Mouse (Mus musculus): Measurements from ENCODE around the gene Ppp3cb. TPM values are rescaled to one million over a fixed set of nuclear protein-coding genes. Genes with fewer than 3 reads are reported as not detected.

Ppp3cb gene
- polyA plus RNA-seq, 1 experiment from 2014 or later = 71.9 TPM

GRCm38 (mm10) chr14:20544467-20545411, 1.6 kb downstream of the Ppp3cb start:
- WGBS = 74% methylated on average over 7 of the region's 7 CpGs
- Histone ChIP-seq H3K36me3 (ENCODE audit: poor library complexity, severe bottlenecking) (peaks cover 18% of the 10 kb centered on the region), H3K4me3 (peak overlapping the region; percentile 94), H3K4me1 (peaks cover 30% of the 10 kb centered on the region), H3K9me3 (replicated peaks) (no peaks in the 10 kb centered on the region), H3K9ac (peak overlapping the region; percentile 97), H3K4me2 (peak overlapping the region; percentile 71), H3K27ac (no peak overlapping the region), H3K27me3 (no peaks in the 10 kb centered on the region)
- ATAC-seq = no peak

GRCm38 (mm10) chr14:20529643-20530042, 16.7 kb downstream of the Ppp3cb start:
- H3K9ac ChIP-seq = no peak overlapping the region
- 95% methylated on average over 4 of the region's 4 CpGs for WGBS
- no peak overlapping the region for H3K4me3 ChIP-seq
- H3K27me3 ChIP-seq = no peaks in the 10 kb centered on the region
- H3K4me1 ChIP-seq = no peaks in the 10 kb centered on the region
- no peak for ATAC-seq
- no peaks in the 10 kb centered on the region for H3K9me3 ChIP-seq (replicated peaks)
- 0 out of 2 replicates have a peak, but pooled peaks cover 4% of the 10 kb centered on the region for H3K36me3 ChIP-seq (ENCODE audit: poor library complexity, severe bottlenecking)
- H3K27ac ChIP-seq = no peak overlapping the region
- H3K4me2 ChIP-seq = no peak overlapping the region

- Histone ChIP-seq H3K9me3 (replicated peaks) (no peaks in the 10 kb centered on the region), H3K4me2 (no peak overlapping the region), H3K27me3 (no peaks in the 10 kb centered on the region), H3K27ac (no peak overlapping the region), H3K4me1 (no peaks in the 10 kb centered on the region), H3K9ac (no peak overlapping the region), H3K36me3 (ENCODE audit: poor library complexity, severe bottlenecking) (peaks cover 33% of the 10 kb centered on the region), H3K4me3 (no peak overlapping the region)
- ATAC-seq = no peak
- WGBS = 96% methylated on average over 2 of the region's 2 CpGs
Measured at GRCm38 (mm10) chr14:20520179-20520578, 26.2 kb downstream of the Ppp3cb start.

- H3K4me3 ChIP-seq = no peak overlapping the region
- H3K9me3 ChIP-seq (replicated peaks) = no peaks in the 10 kb centered on the region
- H3K27me3 ChIP-seq = no peaks in the 10 kb centered on the region
- no peak overlapping the region for H3K9ac ChIP-seq
- no peaks in the 10 kb centered on the region for H3K4me1 ChIP-seq
- ATAC-seq = no peak
- no peak overlapping the region for H3K4me2 ChIP-seq
- H3K36me3 ChIP-seq (ENCODE audit: poor library complexity, severe bottlenecking) = peaks cover 18% of the 10 kb centered on the region
- no peak overlapping the region for H3K27ac ChIP-seq
- 69% methylated on average over 2 of the region's 2 CpGs for WGBS
Measured at GRCm38 (mm10) chr14:20508424-20508823, 37.9 kb downstream of the Ppp3cb start.

GRCm38 (mm10) chr14:20502966-20503365, 43.4 kb downstream of the Ppp3cb start:
- no peaks in the 10 kb centered on the region for H3K9me3 ChIP-seq (replicated peaks)
- WGBS = 96% methylated on average over 10 of the region's 10 CpGs
- no peak for ATAC-seq
- no peak overlapping the region for H3K27ac ChIP-seq
- H3K36me3 ChIP-seq (ENCODE audit: poor library complexity, severe bottlenecking) = peaks cover 23% of the 10 kb centered on the region
- H3K4me1 ChIP-seq = no peaks in the 10 kb centered on the region
- H3K4me3 ChIP-seq = no peak overlapping the region
- H3K9ac ChIP-seq = no peak overlapping the region
- no peaks in the 10 kb centered on the region for H3K27me3 ChIP-seq
- no peak overlapping the region for H3K4me2 ChIP-seq

- Histone ChIP-seq H3K4me3 (no peak overlapping the region), H3K27ac (no peak overlapping the region), H3K27me3 (no peaks in the 10 kb centered on the region), H3K4me2 (no peak overlapping the region), H3K4me1 (no peaks in the 10 kb centered on the region), H3K36me3 (ENCODE audit: poor library complexity, severe bottlenecking) (peaks cover 42% of the 10 kb centered on the region), H3K9ac (no peak overlapping the region), H3K9me3 (replicated peaks) (no peaks in the 10 kb centered on the region)
- WGBS = 93% methylated on average over 3 of the region's 3 CpGs
- no peak for ATAC-seq
Measured at GRCm38 (mm10) chr14:20499982-20500381, 46.4 kb downstream of the Ppp3cb start.

- H3K27ac ChIP-seq = no peak within 1 kb of the TSS
- ATAC-seq = no peak
- no peak within 1 kb of the TSS for H3K4me3 ChIP-seq
- no peak within 1 kb of the TSS for H3K4me2 ChIP-seq
- H3K4me1 ChIP-seq = no peaks in the 10 kb centered on the region
- 59% methylated on average over 2 of the region's 2 CpGs for WGBS
- peaks cover 47% of the 10 kb centered on the region for H3K36me3 ChIP-seq (ENCODE audit: poor library complexity, severe bottlenecking)
- no peak within 1 kb of the TSS for H3K9ac ChIP-seq
- H3K27me3 ChIP-seq = no peaks in the 10 kb centered on the region
- H3K9me3 ChIP-seq (replicated peaks) = no peaks in the 10 kb centered on the region
Measured at GRCm38 (mm10) chr14:20496603-20497002, 49.8 kb downstream of the Ppp3cb start, which contains the start of gene Mss51. Mss51 (minus strand) TSS chr14:20496901.

- H3K4me1 ChIP-seq = no peaks in the 10 kb centered on the region
- H3K4me3 ChIP-seq = no peak overlapping the region
- ATAC-seq = no peak
- no peak overlapping the region for H3K4me2 ChIP-seq
- H3K27me3 ChIP-seq = no peaks in the 10 kb centered on the region
- no peaks in the 10 kb centered on the region for H3K9me3 ChIP-seq (replicated peaks)
- H3K9ac ChIP-seq = no peak overlapping the region
- peaks cover 40% of the 10 kb centered on the region for H3K36me3 ChIP-seq (ENCODE audit: poor library complexity, severe bottlenecking)
- whole genome bisulfite sequencing = 94% methylated on average over 5 of the region's 5 CpGs
- no peak overlapping the region for H3K27ac ChIP-seq
Measured at GRCm38 (mm10) chr14:20486031-20486430, 60.3 kb downstream of the Ppp3cb start.

GRCm38 (mm10) chr14:20482051-20482751, 64.2 kb downstream of the Ppp3cb start:
- H3K9ac ChIP-seq = no peak overlapping the region
- ATAC-seq = no peak
- 0 out of 2 replicates have a peak, but pooled peaks cover 3% of the 10 kb centered on the region for H3K4me1 ChIP-seq
- no peaks in the 10 kb centered on the region for H3K9me3 ChIP-seq (replicated peaks)
- no peak overlapping the region for H3K27ac ChIP-seq
- H3K27me3 ChIP-seq = no peaks in the 10 kb centered on the region; the same call in 1 of the 2 replicates
- H3K4me3 ChIP-seq = no peak overlapping the region
- 88% methylated on average over 7 of the region's 7 CpGs for WGBS
- H3K36me3 ChIP-seq (ENCODE audit: poor library complexity, severe bottlenecking) = peaks cover 26% of the 10 kb centered on the region
- H3K4me2 ChIP-seq = no peak overlapping the region

GRCm38 (mm10) chr14:20481211-20481610, 65.2 kb downstream of the Ppp3cb start:
- WGBS = 19% methylated on average over 5 of the region's 5 CpGs
- H3K27me3 ChIP-seq = no peaks in the 10 kb centered on the region; the same call in 1 of the 2 replicates
- H3K4me2 ChIP-seq = no peak overlapping the region
- 0 out of 2 replicates have a peak, but pooled peaks cover 3% of the 10 kb centered on the region for H3K4me1 ChIP-seq
- H3K9ac ChIP-seq = no peak overlapping the region
- H3K27ac ChIP-seq = no peak overlapping the region
- peaks cover 21% of the 10 kb centered on the region for H3K36me3 ChIP-seq (ENCODE audit: poor library complexity, severe bottlenecking)
- no peaks in the 10 kb centered on the region for H3K9me3 ChIP-seq (replicated peaks)
- no peak overlapping the region for H3K4me3 ChIP-seq
- ATAC-seq = no peak

GRCm38 (mm10) chr14:20480195-20480579, 66.2 kb downstream of the Ppp3cb start:
- no peak for ATAC-seq
- no peaks in the 10 kb centered on the region; the same call in 1 of the 2 replicates for H3K27me3 ChIP-seq
- peak overlapping the region; percentile 69 for H3K4me3 ChIP-seq
- WGBS = 60% methylated on average over 1 of the region's 1 CpGs
- no peaks in the 10 kb centered on the region for H3K9me3 ChIP-seq (replicated peaks)
- peak overlapping the region; percentile 90 for H3K4me2 ChIP-seq
- no peak overlapping the region for H3K27ac ChIP-seq
- peaks cover 17% of the 10 kb centered on the region for H3K36me3 ChIP-seq (ENCODE audit: poor library complexity, severe bottlenecking)
- H3K9ac ChIP-seq = no peak overlapping the region
- 0 out of 2 replicates have a peak, but pooled peaks cover 3% of the 10 kb centered on the region for H3K4me1 ChIP-seq

Data from forebrain, embryonic 13.5 days (tissue).